Mouse (Mus musculus): ENCODE results near the gene Eef1akmt3. TPM values are rescaled to one million over a fixed set of nuclear protein-coding genes. Genes with fewer than 3 reads are reported as not detected.
A peak's percentile ranks its signal among the peaks of the same experiment; 100 is the strongest.
"Not testable (repeated sequence)": the region's sequence is repeated elsewhere in the genome, so short reads cannot be mapped to it uniquely, and the experiment has no call there.

Gene Eef1akmt3
- polyA plus RNA-seq, 1 experiment from 2014 or later = 0.29 TPM

DNA sequence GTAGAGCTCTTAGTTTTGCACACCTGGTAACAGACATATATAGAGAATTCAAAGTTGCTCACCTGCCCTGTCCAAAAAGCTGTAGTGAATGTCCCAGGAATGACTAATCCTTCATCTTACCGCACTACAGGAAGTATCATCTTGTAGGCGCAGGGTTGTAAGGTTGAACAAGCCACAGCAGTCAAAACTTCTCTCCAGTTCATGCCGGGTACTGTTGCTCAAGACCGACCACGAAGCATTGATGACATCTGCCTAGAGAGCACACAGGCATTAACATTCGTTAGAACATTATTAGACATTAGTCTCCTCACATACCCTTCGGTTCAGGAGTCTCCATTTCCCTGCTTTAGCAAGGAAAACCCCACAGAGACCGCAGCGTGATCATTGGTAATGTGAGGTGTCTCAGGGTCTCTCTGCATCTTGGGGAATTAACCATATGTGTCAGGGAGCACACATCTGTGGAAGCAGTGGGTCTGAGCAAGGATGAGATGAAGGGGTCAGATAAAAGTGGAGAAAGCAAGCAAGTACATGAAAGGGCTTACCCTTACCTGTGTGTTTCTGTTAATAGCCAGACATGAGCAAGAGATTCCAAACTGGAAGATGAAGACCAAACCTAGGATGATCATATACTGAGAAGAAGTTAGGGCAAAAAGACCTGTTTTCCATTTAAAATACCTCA lies 27.2 kb upstream of the Eef1akmt3 start:
- no peaks in the 10 kb centered on the region for H3K9me3 ChIP-seq (replicated peaks; ENCODE audit: control insufficient read depth, low read length)
- no peaks in the 10 kb centered on the region for H3K27me3 ChIP-seq (ENCODE audit: control insufficient read depth, insufficient read depth, low read length)
- DNase-seq (ENCODE audit: low spot score) = no peak
- H3K27ac ChIP-seq (replicated peaks; ENCODE audit: low read depth, low read length) = no peak overlapping the region
- H3K4me2 ChIP-seq (ENCODE audit: low read depth, low read length) = peak overlapping the region; percentile 90
- peak overlapping the region; percentile 67 for H3K9ac ChIP-seq (replicated peaks; ENCODE audit: low read length)
- no peak for ATAC-seq (replicated peaks; ENCODE audit: insufficient number of reproducible peaks, low FRiP score, low TSS enrichment, low read depth)
- no peaks in the 10 kb centered on the region; the same call in 1 of the 2 replicates for H3K4me1 ChIP-seq (ENCODE audit: control insufficient read depth, insufficient read depth, low read length)
- peak overlapping the region; percentile 58 for H3K4me3 ChIP-seq (ENCODE audit: low read depth, low read length)
- 81% methylated on average over 9 of the region's 9 CpGs for WGBS
- H3K36me3 ChIP-seq (replicated peaks; ENCODE audit: control insufficient read depth, insufficient read depth, low read depth, low read length) = peaks cover 24% of the 10 kb centered on the region

DNA sequence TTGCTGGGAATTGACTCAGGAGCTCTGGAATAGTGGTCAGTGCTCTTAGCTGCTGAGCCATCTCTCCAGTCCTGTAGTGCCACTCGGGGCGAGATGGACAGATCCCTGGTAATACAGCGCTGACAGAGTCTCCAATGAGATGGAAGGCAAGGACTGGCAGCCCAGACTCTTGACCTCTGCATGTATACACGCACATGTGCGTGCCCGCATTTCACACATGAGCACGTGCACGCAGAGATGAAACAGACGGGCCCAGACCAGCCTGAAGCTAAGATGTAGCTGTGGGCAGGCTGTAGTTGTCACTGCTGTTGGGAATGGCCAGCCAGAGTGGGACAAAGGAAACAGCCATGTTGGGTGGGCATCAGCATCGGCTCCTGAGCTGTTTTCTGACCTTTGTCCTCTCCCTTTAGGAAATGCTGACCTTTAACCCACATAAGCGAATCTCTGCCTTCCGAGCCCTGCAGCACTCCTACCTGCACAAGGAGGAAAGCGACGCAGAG lies 25.3 kb upstream of the Eef1akmt3 start:
- H3K4me2 ChIP-seq (ENCODE audit: low read depth, low read length) = no peak overlapping the region
- peaks cover 24% of the 10 kb centered on the region for H3K36me3 ChIP-seq (replicated peaks; ENCODE audit: control insufficient read depth, insufficient read depth, low read depth, low read length)
- no peaks in the 10 kb centered on the region for H3K27me3 ChIP-seq (ENCODE audit: control insufficient read depth, insufficient read depth, low read length)
- H3K27ac ChIP-seq (replicated peaks; ENCODE audit: low read depth, low read length) = no peak overlapping the region
- no peak overlapping the region for H3K9ac ChIP-seq (replicated peaks; ENCODE audit: low read length)
- WGBS = 87% methylated on average over 14 of the region's 14 CpGs
- H3K4me3 ChIP-seq (ENCODE audit: low read depth, low read length) = no peak overlapping the region
- no peak for DNase-seq (ENCODE audit: low spot score)
- no peak for ATAC-seq (replicated peaks; ENCODE audit: insufficient number of reproducible peaks, low FRiP score, low TSS enrichment, low read depth)
- H3K4me1 ChIP-seq (ENCODE audit: control insufficient read depth, insufficient read depth, low read length) = no peaks in the 10 kb centered on the region; the same call in 1 of the 2 replicates
- H3K9me3 ChIP-seq (replicated peaks; ENCODE audit: control insufficient read depth, low read length) = no peaks in the 10 kb centered on the region

DNA sequence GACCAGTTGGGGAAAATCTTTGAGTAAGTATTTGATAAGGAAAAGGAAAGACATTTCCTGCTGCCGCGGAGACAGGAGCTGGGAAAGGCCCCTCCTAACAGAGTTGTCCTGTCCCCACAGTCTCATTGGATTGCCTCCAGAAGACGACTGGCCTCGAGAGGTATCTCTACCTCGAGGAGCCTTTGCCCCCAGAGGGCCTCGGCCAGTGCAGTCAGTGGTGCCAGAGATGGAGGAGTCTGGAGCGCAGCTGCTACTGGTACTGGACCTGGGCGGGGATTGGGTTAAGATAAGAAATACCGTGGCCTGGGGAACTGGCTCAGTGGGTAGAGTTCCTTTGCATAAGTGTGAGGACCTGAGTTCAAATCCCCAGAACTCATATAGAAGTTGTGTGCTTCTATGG lies 24.7 kb upstream of the Eef1akmt3 start:
- 92% methylated on average over 9 of the region's 9 CpGs for WGBS
- no peak overlapping the region for H3K4me3 ChIP-seq (ENCODE audit: low read depth, low read length)
- H3K9me3 ChIP-seq (replicated peaks; ENCODE audit: control insufficient read depth, low read length) = no peaks in the 10 kb centered on the region
- H3K36me3 ChIP-seq (replicated peaks; ENCODE audit: control insufficient read depth, insufficient read depth, low read depth, low read length) = peaks cover 24% of the 10 kb centered on the region
- no peaks in the 10 kb centered on the region for H3K27me3 ChIP-seq (ENCODE audit: control insufficient read depth, insufficient read depth, low read length)
- no peak overlapping the region for H3K9ac ChIP-seq (replicated peaks; ENCODE audit: low read length)
- no peak overlapping the region for H3K4me2 ChIP-seq (ENCODE audit: low read depth, low read length)
- DNase-seq (ENCODE audit: low spot score) (no peak), ATAC-seq (replicated peaks; ENCODE audit: insufficient number of reproducible peaks, low FRiP score, low TSS enrichment, low read depth) (no peak)
- no peaks in the 10 kb centered on the region; the same call in 1 of the 2 replicates for H3K4me1 ChIP-seq (ENCODE audit: control insufficient read depth, insufficient read depth, low read length)
- H3K27ac ChIP-seq (replicated peaks; ENCODE audit: low read depth, low read length) = no peak overlapping the region

DNA sequence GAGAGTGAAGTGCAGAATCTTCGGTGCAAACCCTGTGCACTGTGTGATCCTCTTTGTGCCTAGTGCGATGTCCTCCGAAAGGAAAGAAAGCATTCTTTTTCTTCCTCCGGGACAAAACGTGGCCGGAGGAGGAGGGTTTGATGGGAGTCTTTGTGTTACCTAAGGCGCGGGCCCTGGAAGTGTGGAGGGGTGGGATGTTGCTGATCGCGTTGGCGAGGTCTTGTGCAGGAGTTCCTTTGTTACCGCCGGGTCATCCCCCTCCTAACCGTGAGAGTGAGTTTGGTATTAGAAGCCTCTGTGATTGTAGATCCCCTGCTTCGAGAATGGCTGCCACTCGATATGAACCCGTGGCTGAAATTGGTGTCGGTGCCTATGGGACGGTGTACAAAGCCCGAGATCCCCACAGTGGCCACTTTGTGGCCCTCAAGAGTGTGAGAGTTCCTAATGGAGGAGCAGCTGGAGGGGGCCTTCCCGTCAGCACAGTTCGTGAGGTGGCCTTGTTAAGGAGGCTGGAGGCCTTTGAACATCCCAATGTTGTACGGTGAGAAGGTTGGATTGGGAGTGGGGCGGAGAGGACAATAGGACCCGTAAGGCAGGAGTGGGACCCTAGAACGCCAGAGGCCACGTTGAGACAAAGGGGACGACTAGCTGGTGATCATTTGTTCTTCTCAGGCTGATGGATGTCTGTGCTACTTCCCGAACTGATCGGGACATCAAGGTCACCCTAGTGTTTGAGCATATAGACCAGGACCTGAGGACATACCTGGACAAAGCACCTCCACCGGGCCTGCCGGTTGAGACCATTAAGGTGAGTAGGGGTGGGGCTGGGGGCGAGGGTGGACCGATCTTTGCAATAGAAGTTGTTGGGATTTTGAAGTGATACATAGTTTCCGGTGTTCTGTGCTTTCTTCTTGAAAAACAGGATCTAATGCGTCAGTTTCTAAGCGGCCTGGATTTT lies 22.9 kb upstream of the Eef1akmt3 start:
- H3K9ac ChIP-seq (replicated peaks; ENCODE audit: low read length) = peak overlapping the region; percentile 98
- H3K27me3 ChIP-seq (ENCODE audit: control insufficient read depth, insufficient read depth, low read length) = peaks cover 9% of the 10 kb centered on the region
- no peaks in the 10 kb centered on the region; the same call in 1 of the 2 replicates for H3K4me1 ChIP-seq (ENCODE audit: control insufficient read depth, insufficient read depth, low read length)
- H3K9me3 ChIP-seq (replicated peaks; ENCODE audit: control insufficient read depth, low read length) = no peaks in the 10 kb centered on the region
- peak overlapping the region; percentile 73 for H3K4me2 ChIP-seq (ENCODE audit: low read depth, low read length)
- ATAC-seq (replicated peaks; ENCODE audit: insufficient number of reproducible peaks, low FRiP score, low TSS enrichment, low read depth) (no peak; the same call in 1 of the 2 replicates), DNase-seq (ENCODE audit: low spot score) (no peak)
- H3K36me3 ChIP-seq (replicated peaks; ENCODE audit: control insufficient read depth, insufficient read depth, low read depth, low read length) = peaks cover 24% of the 10 kb centered on the region
- peak overlapping the region; percentile 84 for H3K4me3 ChIP-seq (ENCODE audit: low read depth, low read length)
- H3K27ac ChIP-seq (replicated peaks; ENCODE audit: low read depth, low read length) = peak overlapping the region; percentile 81
- 12% methylated on average over 37 of the region's 37 CpGs for WGBS

DNA sequence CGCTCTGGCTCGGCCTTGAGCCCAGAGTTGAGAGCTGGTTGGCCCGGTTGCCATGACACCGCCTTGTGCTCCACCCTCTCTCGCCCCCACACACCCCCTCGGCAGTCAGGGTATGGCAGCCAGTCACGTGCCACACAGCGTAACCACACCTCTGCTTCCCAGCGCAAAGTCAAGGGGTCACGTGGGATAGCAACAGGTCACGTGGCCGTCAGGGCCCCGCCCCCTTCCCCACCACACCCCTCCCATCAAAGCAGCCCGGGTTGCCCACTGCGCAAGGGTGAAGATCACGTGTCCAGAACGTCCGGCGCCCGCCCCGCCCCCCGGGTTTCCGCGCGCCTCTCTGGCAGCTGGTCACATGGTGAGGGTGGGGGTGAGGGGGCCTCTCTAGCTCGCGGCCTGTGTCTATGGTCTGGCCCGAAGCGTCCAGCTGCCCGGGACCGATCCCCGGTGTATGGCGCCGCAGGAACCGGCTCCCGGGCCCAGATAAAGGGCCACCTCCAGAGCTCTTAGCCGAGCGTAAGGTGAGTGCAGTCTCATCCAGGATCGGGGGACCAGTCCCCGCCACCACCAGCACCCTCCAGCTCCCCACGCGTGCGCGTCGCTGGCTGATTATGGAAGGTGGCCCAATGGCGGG lies 22.0 kb upstream of the Eef1akmt3 start, which contains the start of gene Cdk4:
Cdk4 (plus strand) TSS at position 296 of the 634 bp plus-strand sequence.
- H3K9me3 ChIP-seq (replicated peaks; ENCODE audit: control insufficient read depth, low read length) = no peaks in the 10 kb centered on the region
- peak within 1 kb of the TSS; percentile 73 for H3K4me2 ChIP-seq (ENCODE audit: low read depth, low read length)
- ATAC-seq (replicated peaks; ENCODE audit: insufficient number of reproducible peaks, low FRiP score, low TSS enrichment, low read depth) (peak; percentile 85), DNase-seq (ENCODE audit: low spot score) (peak; percentile 99)
- peaks cover 2% of the 10 kb centered on the region; the same call in 1 of the 2 replicates for H3K4me1 ChIP-seq (ENCODE audit: control insufficient read depth, insufficient read depth, low read length)
- H3K27ac ChIP-seq (replicated peaks; ENCODE audit: low read depth, low read length) = peak within 1 kb of the TSS; percentile 81
- peaks cover 24% of the 10 kb centered on the region for H3K36me3 ChIP-seq (replicated peaks; ENCODE audit: control insufficient read depth, insufficient read depth, low read depth, low read length)
- WGBS = under 1% methylated on average over 46 of the region's 46 CpGs
- H3K4me3 ChIP-seq (ENCODE audit: low read depth, low read length) = peak within 1 kb of the TSS; percentile 84
- H3K27me3 ChIP-seq (ENCODE audit: control insufficient read depth, insufficient read depth, low read length) = peaks cover 12% of the 10 kb centered on the region
- H3K9ac ChIP-seq (replicated peaks; ENCODE audit: low read length) = peak within 1 kb of the TSS; percentile 98

DNA sequence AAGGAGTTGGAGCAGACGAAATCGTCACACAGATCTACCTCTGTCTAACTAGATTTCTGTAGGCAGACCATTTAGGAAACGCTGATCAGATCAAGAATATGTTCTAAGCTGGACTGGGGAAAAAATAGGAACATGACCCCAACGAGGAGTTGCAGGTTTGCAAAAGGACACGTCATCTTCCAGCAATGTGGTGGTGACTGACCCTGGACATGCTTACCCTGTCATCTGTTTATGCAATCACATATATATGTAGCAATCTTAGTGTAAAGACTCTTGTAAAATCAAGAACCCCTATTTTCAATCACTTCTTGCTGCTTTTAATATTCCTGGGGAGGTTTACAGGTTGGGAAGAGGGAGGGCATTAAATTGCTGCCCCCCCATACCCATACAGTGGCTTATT lies 21.2 kb upstream of the Eef1akmt3 start:
- no peak overlapping the region for H3K4me2 ChIP-seq (ENCODE audit: low read depth, low read length)
- ATAC-seq (replicated peaks; ENCODE audit: insufficient number of reproducible peaks, low FRiP score, low TSS enrichment, low read depth) (no peak), DNase-seq (ENCODE audit: low spot score) (no peak)
- 81% methylated on average over 5 of the region's 5 CpGs for WGBS
- H3K4me3 ChIP-seq (ENCODE audit: low read depth, low read length) = no peak overlapping the region
- H3K27me3 ChIP-seq (ENCODE audit: control insufficient read depth, insufficient read depth, low read length) = peaks cover 12% of the 10 kb centered on the region
- no peak overlapping the region for H3K27ac ChIP-seq (replicated peaks; ENCODE audit: low read depth, low read length)
- H3K9me3 ChIP-seq (replicated peaks; ENCODE audit: control insufficient read depth, low read length) = no peaks in the 10 kb centered on the region
- H3K9ac ChIP-seq (replicated peaks; ENCODE audit: low read length) = no peak overlapping the region
- H3K36me3 ChIP-seq (replicated peaks; ENCODE audit: control insufficient read depth, insufficient read depth, low read depth, low read length) = peaks cover 19% of the 10 kb centered on the region
- H3K4me1 ChIP-seq (ENCODE audit: control insufficient read depth, insufficient read depth, low read length) = peaks cover 2% of the 10 kb centered on the region; the same call in 1 of the 2 replicates

DNA sequence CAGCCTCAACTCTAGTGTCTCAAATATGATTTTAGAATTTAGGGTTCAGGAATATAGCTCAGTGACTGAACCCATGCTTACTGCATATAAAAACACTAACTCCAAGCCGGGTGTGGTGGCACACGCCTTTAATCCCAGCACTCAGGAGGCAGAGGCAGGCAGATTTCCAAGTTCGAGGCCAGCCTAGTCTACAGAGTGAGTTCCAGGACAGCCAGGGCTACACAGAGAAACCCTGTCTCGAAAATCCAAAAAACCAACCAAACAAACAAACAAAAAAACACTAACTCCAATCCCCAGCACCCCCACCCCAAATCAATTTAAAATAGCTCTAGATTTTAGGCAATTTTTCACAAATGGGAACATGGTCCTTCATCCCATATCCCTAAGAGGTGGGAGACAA lies 20.8 kb upstream of the Eef1akmt3 start:
- H3K9me3 ChIP-seq (replicated peaks; ENCODE audit: control insufficient read depth, low read length); H3K4me3 ChIP-seq (ENCODE audit: low read depth, low read length); H3K4me2 ChIP-seq (ENCODE audit: low read depth, low read length); ATAC-seq (replicated peaks; ENCODE audit: insufficient number of reproducible peaks, low FRiP score, low TSS enrichment, low read depth); H3K9ac ChIP-seq (replicated peaks; ENCODE audit: low read length); H3K27ac ChIP-seq (replicated peaks; ENCODE audit: low read depth, low read length); H3K4me1 ChIP-seq (ENCODE audit: control insufficient read depth, insufficient read depth, low read length); DNase-seq (ENCODE audit: low spot score): not testable (repeated sequence)
- H3K36me3 ChIP-seq (replicated peaks; ENCODE audit: control insufficient read depth, insufficient read depth, low read depth, low read length) = peaks cover 20% of the 10 kb centered on the region
- H3K27me3 ChIP-seq (ENCODE audit: control insufficient read depth, insufficient read depth, low read length) = peaks cover 12% of the 10 kb centered on the region
- 88% methylated on average over 4 of the region's 4 CpGs for WGBS
